Mouse (Mus musculus) stomach, embryonic 15.5 days (tissue): ENCODE measurements around the gene Mvb12a. TPM values are rescaled to one million over a fixed set of nuclear protein-coding genes. Genes with fewer than 3 reads are reported as not detected.
"Not testable (repeated sequence)": the region's sequence is repeated elsewhere in the genome, so short reads cannot be mapped to it uniquely, and the experiment has no call there.

Experiments used
- ATAC-seq: fragments of 200-750 bp; cut with Nextera tagmentation; 2 replicates; pipeline ENCODE4 v1.8.0; 2017; ENCODE audit warnings: low read depth, moderate number of reproducible peaks, moderate TSS enrichment; ENCODE audit not compliant: insufficient read depth, low FRiP score
- H3K27ac ChIP-seq: fragments of 300-500 bp; sonication (generic); 2 replicates; pipeline ENCODE4 v1.5.1; 2015; ENCODE audit warnings: mild to moderate bottlenecking, inconsistent platforms
- H3K27me3 ChIP-seq: fragments of 300-500 bp; sonication (generic); replicated peaks from 2 replicates; pipeline ENCODE4 v1.6.1; 2015; ENCODE audit warnings: inconsistent platforms
- H3K36me3 ChIP-seq: fragments of 300-500 bp; sonication (generic); 2 replicates; pipeline ENCODE4 v1.6.1; 2015; ENCODE audit warnings: inconsistent platforms
- H3K4me1 ChIP-seq: fragments of 300-500 bp; sonication (generic); 2 replicates; pipeline ENCODE4 v1.6.1; 2015; ENCODE audit warnings: inconsistent platforms
- H3K4me2 ChIP-seq: fragments of 300-500 bp; sonication (generic); 2 replicates; pipeline ENCODE4 v1.6.1; 2015; ENCODE audit warnings: mild to moderate bottlenecking, inconsistent platforms
- H3K4me3 ChIP-seq: fragments of 300-500 bp; sonication (generic); replicated peaks from 2 replicates; pipeline ENCODE4 v1.5.1; 2015; ENCODE audit warnings: inconsistent platforms
- H3K9ac ChIP-seq: fragments of 300-500 bp; sonication (generic); 2 replicates; pipeline ENCODE4 v1.6.1; 2015; ENCODE audit warnings: inconsistent platforms
- H3K9me3 ChIP-seq: fragments of 300-500 bp; sonication (generic); 2 replicates; pipeline ENCODE4 v1.6.1; 2016; ENCODE audit warnings: inconsistent platforms
- WGBS: fragments of 180-500 bp; shearing (Covaris S2); methylation state at CpG from one replicate; pipeline ENCODE4 v1.1.7; 2015; 5-methylcytosine and 5-hydroxymethylcytosine counted together
- polyA plus RNA-seq: library from polyadenylated mRNA; unstranded; fragments of >200 nt; fragmentation: Nextera tagmentation; extraction: Ambion mirVana; gene quantifications from 2 replicates; pipeline ENCODE4 v1.2.1, GENCODE M21; 2015

Mvb12a gene
- polyA plus RNA-seq, 1 experiment from 2014 or later, result 97.6 TPM

GRCm38 (mm10) chr8:71509316-71509715, 33.4 kb upstream of the Mvb12a start:
- Histone ChIP-seq H3K27me3 (peaks cover 39% of the 10 kb centered on the region), H3K9ac (no peak overlapping the region)
- WGBS, result 68% methylated on average over 2 of the region's 2 CpGs

GRCm38 (mm10) chr8:71511644-71512043, 31.1 kb upstream of the Mvb12a start, which contains the start of gene Plvap:
Gene Plvap (minus strand): TSS chr8:71511752.
- Histone ChIP-seq H3K4me1 (0 out of 2 replicates have a peak, but pooled peaks cover 5% of the 10 kb centered on the region), H3K36me3 (no peaks in the 10 kb centered on the region), H3K27ac (no peak within 1 kb of the TSS), H3K9ac (no peak within 1 kb of the TSS), H3K27me3 (peaks cover 31% of the 10 kb centered on the region), H3K4me2 (no peak within 1 kb of the TSS; the same call in 1 of the 2 replicates), H3K4me3 (peak within 1 kb of the TSS; percentile 24), H3K9me3 (no peaks in the 10 kb centered on the region)
- WGBS, result 18% methylated on average over 14 of the region's 14 CpGs
- peak; percentile 33; the same call in 1 of the 2 replicates for ATAC-seq

More at GRCm38 (mm10) chr8:71509316-71509715, 33.4 kb upstream of the Mvb12a start:
- no peaks in the 10 kb centered on the region for H3K9me3 ChIP-seq
- H3K36me3 ChIP-seq, result no peaks in the 10 kb centered on the region
- no peak overlapping the region for H3K4me3 ChIP-seq
- H3K27ac ChIP-seq, result no peak overlapping the region
- no peak for ATAC-seq
- H3K4me1 ChIP-seq, result 0 out of 2 replicates have a peak, but pooled peaks cover 5% of the 10 kb centered on the region
- H3K4me2 ChIP-seq, result peak overlapping the region; percentile 19

- no peaks in the 10 kb centered on the region for H3K4me1 ChIP-seq
- ATAC-seq, result no peak
- 71% methylated on average over 15 of the region's 15 CpGs for WGBS
- no peak overlapping the region for H3K4me2 ChIP-seq
- H3K27me3 ChIP-seq, result peaks cover 16% of the 10 kb centered on the region
- H3K36me3 ChIP-seq, result no peaks in the 10 kb centered on the region
- no peak overlapping the region for H3K27ac ChIP-seq
- H3K4me3 ChIP-seq, result no peak overlapping the region
- H3K9ac ChIP-seq, result no peak overlapping the region
- H3K9me3 ChIP-seq, result no peaks in the 10 kb centered on the region
Observed at GRCm38 (mm10) chr8:71513018-71513754, 29.5 kb upstream of the Mvb12a start.

- Histone ChIP-seq H3K27me3 (peaks cover 9% of the 10 kb centered on the region; the same call in 1 of the 2 replicates), H3K4me1 (no peaks in the 10 kb centered on the region), H3K36me3 (no peaks in the 10 kb centered on the region), H3K9me3 (no peaks in the 10 kb centered on the region), H3K4me2 (no peak overlapping the region), H3K9ac (no peak overlapping the region), H3K4me3 (no peak overlapping the region), H3K27ac (no peak overlapping the region)
- ATAC-seq, result no peak
- WGBS, result 71% methylated on average over 5 of the region's 5 CpGs
Observed at GRCm38 (mm10) chr8:71515043-71515442, 27.7 kb upstream of the Mvb12a start.

- H3K9ac ChIP-seq, result no peak overlapping the region
- no peaks in the 10 kb centered on the region for H3K36me3 ChIP-seq
- no peaks in the 10 kb centered on the region for H3K4me1 ChIP-seq
- H3K4me3 ChIP-seq, result no peak overlapping the region
- H3K27ac ChIP-seq, result no peak overlapping the region
- H3K9me3 ChIP-seq, result no peaks in the 10 kb centered on the region
- 0 out of 2 replicates have a peak, but pooled peaks cover 3% of the 10 kb centered on the region for H3K27me3 ChIP-seq
- no peak overlapping the region for H3K4me2 ChIP-seq
- ATAC-seq, result no peak
- WGBS, result 10% methylated on average over 6 of the region's 6 CpGs
Observed at GRCm38 (mm10) chr8:71516786-71517185, 25.9 kb upstream of the Mvb12a start.

- not testable (repeated sequence) for H3K4me2 ChIP-seq, H3K4me3 ChIP-seq, H3K36me3 ChIP-seq, ATAC-seq, H3K9me3 ChIP-seq, H3K9ac ChIP-seq, H3K27ac ChIP-seq, H3K27me3 ChIP-seq, H3K4me1 ChIP-seq
- 39% methylated on average over 10 of the region's 10 CpGs for WGBS
Observed at GRCm38 (mm10) chr8:71519037-71519825, 23.5 kb upstream of the Mvb12a start.

GRCm38 (mm10) chr8:71521634-71522033, 21.1 kb upstream of the Mvb12a start:
- H3K27ac ChIP-seq, result no peak overlapping the region
- peak; percentile 75 for ATAC-seq
- H3K36me3 ChIP-seq, result no peaks in the 10 kb centered on the region
- peaks cover 15% of the 10 kb centered on the region for H3K27me3 ChIP-seq
- 0 out of 2 replicates have a peak overlapping the region, but pooled peaks have one; percentile 12 for H3K4me2 ChIP-seq
- H3K9ac ChIP-seq, result no peak overlapping the region
- WGBS, result 3% methylated on average over 17 of the region's 17 CpGs
- H3K4me1 ChIP-seq, result peaks cover 10% of the 10 kb centered on the region; the same call in 1 of the 2 replicates
- no peaks in the 10 kb centered on the region for H3K9me3 ChIP-seq
- H3K4me3 ChIP-seq, result no peak overlapping the region

- ATAC-seq, result no peak
- H3K27ac ChIP-seq, result peak within 1 kb of the TSS; percentile 46; the same call in 1 of the 2 replicates
- no peaks in the 10 kb centered on the region for H3K9me3 ChIP-seq
- peak within 1 kb of the TSS; percentile 11; the same call in 1 of the 2 replicates for H3K4me2 ChIP-seq
- H3K4me3 ChIP-seq, result 0 out of 2 replicates have a peak within 1 kb of the TSS, but pooled peaks have one; percentile 9
- H3K36me3 ChIP-seq, result no peaks in the 10 kb centered on the region
- H3K9ac ChIP-seq, result no peak within 1 kb of the TSS
- H3K4me1 ChIP-seq, result peaks cover 10% of the 10 kb centered on the region; the same call in 1 of the 2 replicates
- peaks cover 11% of the 10 kb centered on the region for H3K27me3 ChIP-seq
- 17% methylated on average over 46 of the region's 46 CpGs for WGBS
Observed at GRCm38 (mm10) chr8:71525226-71526050, 17.3 kb upstream of the Mvb12a start, which contains the start of gene Ccdc194. Gene Ccdc194 (minus strand): TSS chr8:71525711.

- Histone ChIP-seq H3K4me2 (no peak overlapping the region), H3K27me3 (peaks cover 11% of the 10 kb centered on the region), H3K9me3 (no peaks in the 10 kb centered on the region), H3K36me3 (no peaks in the 10 kb centered on the region), H3K4me1 (peaks cover 10% of the 10 kb centered on the region; the same call in 1 of the 2 replicates), H3K9ac (no peak overlapping the region), H3K4me3 (no peak overlapping the region), H3K27ac (peak overlapping the region; percentile 46; the same call in 1 of the 2 replicates)
- WGBS, result 25% methylated on average over 6 of the region's 6 CpGs
- ATAC-seq, result no peak
Observed at GRCm38 (mm10) chr8:71526272-71526671, 16.4 kb upstream of the Mvb12a start.

GRCm38 (mm10) chr8:71527162-71527870, 15.4 kb upstream of the Mvb12a start:
- Histone ChIP-seq H3K4me3 (no peak overlapping the region), H3K27me3 (peaks cover 11% of the 10 kb centered on the region), H3K9ac (no peak overlapping the region), H3K9me3 (no peaks in the 10 kb centered on the region), H3K4me1 (peaks cover 10% of the 10 kb centered on the region; the same call in 1 of the 2 replicates), H3K36me3 (no peaks in the 10 kb centered on the region), H3K27ac (peak overlapping the region; percentile 57; the same call in 1 of the 2 replicates), H3K4me2 (no peak overlapping the region)
- ATAC-seq, result no peak
- WGBS, result 54% methylated on average over 3 of the region's 3 CpGs
